Mouse (Mus musculus) cerebellum, postnatal 36 days (tissue): Measurements from ENCODE around the gene Tsfm.
"Not testable (repeated sequence)": the region's sequence is repeated elsewhere in the genome, so short reads cannot be mapped to it uniquely, and the experiment has no call there.

Experiments
- DNase-seq, 2 experiments: peaks; one replicate each; pipeline ENCODE4 v3.0.0; 2021 to 2022; ENCODE audit warnings: mixed read lengths in 2 of 2

Tsfm gene

DNA sequence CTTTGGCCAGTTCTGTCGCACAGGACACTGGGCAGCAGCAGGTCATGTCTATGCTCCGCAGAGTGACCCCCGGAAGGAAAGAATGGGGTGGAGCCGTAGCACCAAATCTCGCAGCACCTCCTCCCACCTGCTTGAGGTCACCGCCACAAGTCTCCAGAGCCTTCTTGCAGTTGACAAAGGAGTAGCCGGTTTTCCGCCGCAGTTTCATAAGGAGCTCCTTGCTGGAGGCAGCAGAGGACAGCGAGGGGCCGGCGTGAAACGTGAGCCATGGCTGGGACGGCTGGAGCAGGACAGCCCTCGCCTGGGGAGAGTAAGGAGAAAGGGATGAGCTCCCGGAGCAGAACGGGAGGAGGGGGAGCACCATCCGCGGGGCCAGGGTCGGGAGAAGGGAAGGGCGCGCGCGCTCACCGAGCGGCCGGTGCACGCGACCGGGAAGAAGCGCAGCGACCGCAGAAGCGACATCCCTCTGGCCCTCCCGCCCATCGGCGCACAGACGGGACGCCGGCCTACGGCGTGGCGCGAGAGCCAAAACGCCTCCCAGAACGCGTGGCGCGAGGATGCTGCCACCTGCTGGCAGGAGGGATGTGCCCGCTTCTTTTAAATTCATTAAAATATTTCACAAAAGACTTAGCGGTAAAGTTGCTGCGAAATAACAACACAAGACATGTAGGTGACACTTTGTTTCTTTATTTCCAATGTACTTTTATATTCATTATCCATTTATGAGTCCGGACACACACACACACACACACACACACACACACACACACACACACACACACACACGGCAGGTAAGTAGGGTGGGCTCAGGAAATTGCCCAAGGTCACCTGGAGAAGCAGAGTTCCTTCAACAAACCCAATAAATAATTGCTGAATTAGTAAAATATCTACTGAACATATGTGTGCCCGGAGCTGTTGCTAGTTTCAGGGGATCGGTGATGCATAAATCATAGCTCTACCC lies at the start of gene Tsfm:
Gene Tsfm (minus strand): TSS at position 505 of the 961 bp plus-strand sequence.
- peak; percentile 94 to 96 for DNase-seq

DNA sequence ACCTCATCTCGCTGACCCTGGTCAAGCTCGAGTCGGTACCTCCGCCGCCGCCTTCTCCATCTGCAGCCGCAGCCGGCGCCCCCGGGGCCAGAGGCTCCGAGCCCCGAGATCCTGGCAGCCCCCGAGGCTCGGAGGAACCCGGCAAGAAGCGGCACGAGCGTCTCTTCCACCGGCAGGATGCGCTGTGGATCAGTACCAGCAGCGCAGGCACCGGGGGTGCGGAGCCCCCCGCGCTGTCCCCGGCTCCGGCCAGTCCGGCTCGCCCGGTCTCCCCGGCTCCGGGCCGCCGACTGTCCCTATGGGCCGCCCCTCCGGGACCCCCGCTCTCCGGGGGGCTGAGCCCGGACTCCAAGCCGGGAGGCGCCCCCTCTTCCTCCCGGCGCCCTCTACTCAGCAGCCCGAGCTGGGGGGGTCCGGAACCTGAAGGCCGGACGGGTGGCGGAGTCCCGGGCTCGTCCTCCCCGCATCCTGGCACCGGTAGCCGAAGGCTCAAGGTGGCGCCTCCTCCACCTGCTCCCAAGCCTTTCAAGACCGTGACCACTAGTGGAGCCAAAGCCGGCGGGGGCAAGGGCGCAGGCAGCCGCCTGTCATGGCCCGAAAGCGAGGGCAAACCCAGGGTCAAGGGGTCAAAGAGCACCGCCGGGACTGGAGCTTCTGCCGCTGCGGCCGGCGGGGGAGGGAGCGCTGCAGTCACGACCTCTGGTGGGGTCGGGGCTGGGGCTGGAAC lies 49.2 kb upstream of the Tsfm start:
- DNase-seq = peak; percentile 60 to 66

DNA sequence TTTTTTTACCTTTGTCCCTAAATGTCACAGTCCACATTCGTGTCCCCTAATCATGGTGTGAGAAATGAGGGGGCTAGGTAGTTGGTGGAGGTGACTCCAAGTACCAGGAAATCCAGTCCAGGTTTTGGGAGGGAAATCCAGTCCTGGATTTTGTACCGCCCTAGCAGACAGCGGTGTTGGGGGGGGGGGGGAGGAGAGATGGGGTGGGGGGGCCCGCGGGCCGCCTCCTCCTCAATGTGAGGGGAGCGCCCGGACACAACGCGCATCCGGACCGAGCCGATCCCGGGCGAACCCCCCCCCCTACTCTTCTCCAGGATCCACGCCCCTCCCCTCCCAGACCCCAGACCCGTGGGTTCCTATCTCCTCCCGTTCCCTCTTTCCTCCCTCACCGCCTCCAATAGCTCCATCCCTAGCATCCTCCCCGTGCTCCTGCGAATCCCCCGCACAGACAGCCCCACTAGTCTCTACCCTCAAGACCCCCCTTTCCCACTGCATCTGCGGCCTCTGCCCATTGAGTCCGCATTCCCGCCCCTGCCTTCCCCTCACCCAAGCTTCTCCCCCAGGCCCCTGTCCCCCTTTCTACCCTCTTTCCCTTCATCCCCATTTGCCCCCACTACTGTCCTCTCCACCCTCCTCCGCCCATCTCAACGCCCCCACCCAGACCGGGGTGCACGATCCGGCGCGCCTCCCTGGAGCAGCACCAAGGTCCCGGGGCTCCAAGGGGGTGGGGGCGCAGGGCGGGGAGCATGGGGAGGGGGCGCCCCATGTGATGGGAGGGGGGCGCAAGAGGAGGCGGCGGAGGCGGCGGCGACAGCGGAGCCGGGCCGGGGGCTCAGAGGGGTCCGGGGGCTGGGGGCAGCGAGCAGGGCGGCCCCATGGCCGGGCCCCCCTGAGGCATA lies 48.3 kb upstream of the Tsfm start:
- DNase-seq = peak; percentile 77 to 86

DNA sequence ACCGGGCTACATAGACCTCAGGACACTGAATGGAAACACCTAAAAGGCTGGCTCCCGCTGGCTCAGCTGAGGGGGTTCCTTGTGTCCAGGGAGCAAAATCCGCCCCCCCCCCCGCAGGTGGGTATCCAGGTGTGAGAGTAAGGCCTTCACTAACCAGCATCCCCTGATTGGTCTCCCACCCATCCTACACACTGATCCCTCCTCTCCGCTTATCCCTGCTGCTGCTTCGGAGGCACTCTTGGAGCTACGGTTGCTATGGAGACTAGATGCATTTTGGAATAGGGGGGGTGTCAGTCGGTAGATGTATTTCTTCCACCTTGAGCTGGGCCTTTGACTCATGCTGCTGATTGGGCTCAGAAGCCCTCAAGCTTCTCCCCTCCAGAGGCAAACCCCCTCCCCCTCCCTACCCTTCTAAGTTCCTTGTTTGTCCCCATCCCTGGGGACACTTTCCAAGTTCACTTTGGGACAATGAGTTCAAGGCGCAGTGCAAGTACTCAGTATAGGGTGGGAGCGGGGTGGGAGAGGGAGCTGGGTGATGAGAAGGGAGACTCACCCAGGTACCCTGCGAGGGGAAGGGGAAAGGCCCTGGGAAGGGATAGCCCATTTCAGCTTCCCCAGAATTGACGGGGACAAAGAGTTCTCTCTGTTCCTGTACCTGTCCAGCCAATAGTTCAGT lies 47.5 kb upstream of the Tsfm start:
- DNase-seq = no peak

DNA sequence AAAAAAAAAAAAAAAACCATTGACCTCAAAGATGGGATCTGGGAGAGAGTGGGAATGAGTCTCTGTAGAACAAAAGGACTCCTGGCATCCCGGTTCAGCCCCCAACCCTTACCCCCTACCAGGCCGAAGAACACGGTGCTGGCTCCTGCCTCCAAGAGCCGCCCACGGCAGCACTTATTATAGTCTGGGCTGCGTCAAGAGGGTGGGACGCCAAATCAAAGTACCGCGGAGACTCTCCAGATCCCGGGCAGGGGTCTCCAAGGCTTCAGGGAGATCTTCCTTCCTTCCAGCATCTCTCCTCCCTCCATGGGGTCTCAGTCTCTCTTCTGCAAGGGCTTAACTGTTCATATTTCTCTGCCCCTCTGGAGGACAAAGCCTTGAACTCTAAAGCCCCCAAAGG lies 46.9 kb upstream of the Tsfm start:
- DNase-seq = no peak

DNA sequence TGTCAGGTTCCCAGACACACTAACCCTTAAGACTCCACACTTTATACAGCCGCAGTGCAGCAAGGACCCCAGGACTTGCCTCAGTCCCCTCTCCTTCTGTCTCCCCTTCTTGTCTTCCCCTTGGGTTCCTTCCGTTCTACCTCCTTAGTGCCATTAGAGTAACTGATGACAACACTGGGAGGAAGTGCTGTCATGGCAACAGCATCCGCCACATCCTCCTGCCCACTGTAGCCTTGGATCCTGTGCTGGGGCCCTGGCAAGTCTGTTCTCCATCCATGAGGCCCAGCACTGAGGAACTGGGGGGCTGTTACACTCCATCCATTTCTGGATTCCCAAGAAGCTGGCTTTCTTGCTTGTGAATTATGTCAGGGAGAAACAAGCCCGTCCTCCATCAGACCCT lies 45.4 kb upstream of the Tsfm start:
- DNase-seq = no peak

DNA sequence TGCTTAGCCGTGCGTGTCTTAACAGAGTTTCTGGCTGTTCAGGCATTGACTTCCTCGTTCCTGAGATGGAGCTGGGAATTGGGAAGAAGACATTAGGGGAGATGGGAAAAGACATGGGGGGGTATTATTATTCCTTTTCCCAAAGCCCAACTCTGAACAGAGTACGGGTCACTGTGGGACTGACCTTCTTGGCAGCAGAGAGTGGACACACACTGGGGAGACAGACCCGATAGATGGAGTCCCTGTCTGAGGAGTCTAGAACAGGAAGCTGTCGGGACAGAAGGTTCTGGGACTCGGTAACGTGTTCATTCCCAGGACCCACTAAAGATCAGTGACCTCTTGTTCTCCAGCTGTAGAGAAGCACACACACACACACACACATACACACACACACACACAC lies 45.0 kb upstream of the Tsfm start:
- DNase-seq = no peak

DNA sequence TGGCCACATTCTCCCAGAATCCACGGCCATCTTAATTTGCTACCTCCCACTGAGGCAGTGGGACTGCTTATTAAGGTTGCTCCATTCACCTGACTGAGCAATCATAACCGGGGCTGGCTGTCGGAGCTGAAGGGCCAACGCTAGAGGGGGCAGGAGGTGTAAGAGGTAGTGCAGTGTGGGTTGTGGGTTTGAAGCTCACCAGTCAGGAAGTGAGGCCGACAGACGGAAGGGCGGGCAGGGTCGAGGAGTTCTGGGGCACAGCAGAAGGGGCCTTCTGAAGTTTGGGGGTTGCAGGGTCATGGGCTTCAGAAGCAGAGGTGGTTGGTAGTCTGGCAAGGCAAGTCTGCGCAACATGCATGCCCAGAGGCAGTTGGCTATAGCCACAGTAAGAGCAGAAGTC lies 44.4 kb upstream of the Tsfm start, which contains the start of gene Agap2:
Gene Agap2 (plus strand): TSS at position 205 of the 400 bp plus-strand sequence.
- no peak for DNase-seq

DNA sequence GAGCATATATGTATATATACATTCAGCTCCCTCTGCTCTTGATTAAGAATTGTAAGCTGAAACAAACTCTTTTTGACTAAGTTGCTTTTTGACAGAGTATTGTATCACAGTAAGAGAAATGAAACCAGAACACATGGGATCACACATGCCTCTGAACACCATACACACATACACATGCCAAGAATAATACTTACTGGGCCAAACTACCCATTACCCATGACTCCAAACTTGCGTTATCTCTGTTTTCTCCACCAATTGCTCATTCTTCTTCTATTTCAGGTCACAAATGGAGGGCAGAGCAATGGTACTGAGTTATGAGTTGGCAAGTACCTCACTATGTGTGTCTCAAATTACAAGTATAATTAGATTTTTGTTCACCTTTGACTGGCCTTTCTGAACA lies 43.3 kb upstream of the Tsfm start:
- DNase-seq = no peak

DNA sequence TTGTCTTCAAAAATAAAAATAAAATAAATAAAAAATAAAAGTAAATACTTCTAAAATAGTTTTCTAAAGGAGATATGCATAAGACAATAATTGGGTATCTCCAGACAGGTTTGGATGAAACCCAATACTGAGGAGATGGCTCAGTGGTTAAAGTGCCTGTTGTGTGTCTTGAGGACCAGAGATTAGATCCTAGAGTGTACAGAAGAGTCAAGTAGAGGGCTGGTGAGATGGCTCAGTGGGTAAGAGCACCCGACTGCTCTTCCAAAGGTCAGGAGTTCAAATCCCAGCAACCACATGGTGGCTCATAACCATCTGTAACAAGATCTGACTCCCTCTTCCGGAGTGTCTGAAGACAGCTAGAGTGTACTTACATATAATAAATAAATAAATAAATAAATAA lies 42.3 kb upstream of the Tsfm start:
- not testable (repeated sequence) for DNase-seq

DNA sequence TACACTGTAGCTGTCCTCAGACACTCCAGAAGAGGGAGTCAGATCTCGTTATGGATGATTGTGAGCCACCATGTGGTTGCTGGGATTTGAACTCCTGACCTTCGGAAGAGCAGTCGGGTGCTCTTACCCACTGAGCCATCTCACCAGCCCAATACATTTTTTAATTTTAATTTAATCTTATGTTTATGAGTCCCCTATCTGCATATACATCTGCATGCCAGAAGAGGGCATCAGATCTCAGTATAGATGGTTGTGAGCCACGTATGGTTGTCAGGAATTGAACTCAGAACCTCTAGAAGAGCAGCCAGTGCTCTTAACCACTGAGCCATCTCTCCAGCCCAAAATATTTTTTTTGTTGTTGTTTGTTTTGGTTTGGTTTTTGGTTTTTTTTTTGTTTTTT lies 41.6 kb upstream of the Tsfm start:
- not testable (repeated sequence) for DNase-seq

DNA sequence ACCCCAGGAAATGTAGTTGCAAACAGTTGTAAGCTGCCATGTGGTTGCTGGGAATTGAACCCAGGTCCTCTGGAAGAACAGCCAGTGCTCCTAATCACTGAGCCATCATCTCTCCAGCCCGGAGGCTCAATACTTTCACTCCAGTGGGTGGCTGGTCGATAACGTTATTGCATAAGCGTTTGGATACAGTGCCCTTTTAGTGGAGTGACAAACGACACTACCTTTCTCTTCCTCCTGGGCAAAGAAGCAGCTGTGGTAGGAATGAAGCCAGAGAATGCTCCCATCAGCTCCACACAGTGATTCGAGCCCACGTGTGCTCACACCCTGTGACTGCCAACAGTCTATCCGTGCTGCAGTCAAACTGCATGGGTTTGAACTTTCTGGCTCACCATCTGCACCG lies 40.6 kb upstream of the Tsfm start:
- no peak for DNase-seq

DNA sequence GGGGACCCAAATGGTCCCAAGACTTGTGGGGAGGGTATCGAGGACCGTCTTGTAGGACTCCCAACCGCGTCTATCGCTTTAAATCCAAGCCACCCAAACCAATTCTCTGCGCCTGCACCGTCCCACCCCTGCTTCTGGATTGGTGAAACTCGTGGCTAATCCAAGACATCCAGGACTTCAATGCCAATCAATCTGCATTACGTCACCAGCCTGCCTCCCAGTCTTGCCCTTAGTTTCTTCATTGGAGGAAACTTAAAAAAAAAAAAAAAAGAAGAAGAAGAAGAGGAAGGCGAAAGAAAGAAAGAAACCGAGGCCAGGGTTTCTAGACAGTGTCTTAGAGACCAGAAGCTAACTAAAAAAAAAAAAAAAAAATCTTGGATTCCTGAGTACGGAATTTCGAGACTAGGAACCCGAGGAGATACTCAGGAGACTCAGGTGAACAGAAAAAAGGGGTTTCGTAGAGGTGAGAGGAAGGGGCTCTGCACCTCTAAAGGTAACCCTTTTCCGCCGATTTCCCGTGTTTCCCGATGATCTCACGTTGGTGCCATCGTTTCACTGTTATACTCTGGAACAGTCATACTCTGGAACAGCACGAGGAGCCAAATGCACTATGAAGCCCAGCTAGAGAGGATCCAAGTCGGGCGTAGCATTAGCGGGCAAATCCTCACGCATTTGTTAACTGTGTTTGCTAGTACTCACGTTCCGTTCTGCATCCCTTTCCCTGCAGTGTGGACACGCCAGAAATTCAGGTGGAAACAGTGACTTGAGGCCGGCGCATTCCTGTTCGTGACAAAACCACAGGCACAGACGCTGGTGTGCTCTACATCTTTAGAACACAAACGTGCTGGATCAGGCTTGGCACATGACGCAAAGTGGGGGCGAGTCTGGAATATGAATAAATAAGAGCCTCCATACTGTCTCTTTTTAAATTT lies 39.8 kb upstream of the Tsfm start, which contains the start of gene Tspan31:
Gene Tspan31 (minus strand): TSS at position 75 of the 932 bp plus-strand sequence.
- DNase-seq = peak; percentile 88 to 90

DNA sequence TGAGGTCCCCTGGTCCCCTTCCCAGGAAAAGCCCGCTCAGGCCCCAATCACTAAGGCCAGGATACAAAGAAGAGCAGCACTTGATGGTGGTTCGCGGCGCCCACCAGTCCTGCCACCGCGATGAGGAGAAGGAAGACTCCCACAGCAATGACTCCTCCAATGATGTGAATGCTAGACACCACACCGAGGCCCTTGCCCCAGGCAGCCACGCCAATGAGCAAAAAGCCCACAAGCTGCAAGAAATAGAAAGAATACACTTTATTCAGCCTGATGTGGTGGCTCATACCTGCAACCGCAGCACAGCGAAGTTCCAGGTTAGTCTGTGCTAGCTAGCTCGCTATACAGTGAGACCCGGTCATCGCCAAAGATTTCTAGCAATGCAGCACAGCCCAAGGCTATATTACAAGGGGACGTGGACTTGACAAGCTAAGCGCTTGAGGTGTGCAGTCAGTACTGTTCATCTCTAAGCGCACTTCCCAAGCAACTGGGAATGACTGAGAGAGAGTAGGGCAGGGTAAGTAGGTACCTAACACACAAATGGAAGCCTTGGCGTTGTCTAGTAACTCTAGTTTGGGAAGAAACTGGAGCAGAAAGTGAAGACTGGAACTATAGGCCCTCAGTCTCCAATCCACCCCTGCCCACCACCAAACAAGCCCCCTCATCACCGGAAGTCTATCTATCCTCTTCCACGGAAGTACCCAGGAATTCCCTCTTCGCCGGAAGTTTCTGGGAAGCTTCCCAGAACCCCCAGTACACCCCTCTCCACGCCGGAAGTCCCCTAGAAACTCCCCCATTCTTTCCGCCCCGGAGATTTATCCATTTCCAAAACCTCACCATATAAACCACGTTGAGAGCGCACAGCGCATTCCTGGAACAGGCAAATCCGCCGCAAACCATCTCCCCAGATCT lies 38.9 kb upstream of the Tsfm start:
- no peak for DNase-seq

DNA sequence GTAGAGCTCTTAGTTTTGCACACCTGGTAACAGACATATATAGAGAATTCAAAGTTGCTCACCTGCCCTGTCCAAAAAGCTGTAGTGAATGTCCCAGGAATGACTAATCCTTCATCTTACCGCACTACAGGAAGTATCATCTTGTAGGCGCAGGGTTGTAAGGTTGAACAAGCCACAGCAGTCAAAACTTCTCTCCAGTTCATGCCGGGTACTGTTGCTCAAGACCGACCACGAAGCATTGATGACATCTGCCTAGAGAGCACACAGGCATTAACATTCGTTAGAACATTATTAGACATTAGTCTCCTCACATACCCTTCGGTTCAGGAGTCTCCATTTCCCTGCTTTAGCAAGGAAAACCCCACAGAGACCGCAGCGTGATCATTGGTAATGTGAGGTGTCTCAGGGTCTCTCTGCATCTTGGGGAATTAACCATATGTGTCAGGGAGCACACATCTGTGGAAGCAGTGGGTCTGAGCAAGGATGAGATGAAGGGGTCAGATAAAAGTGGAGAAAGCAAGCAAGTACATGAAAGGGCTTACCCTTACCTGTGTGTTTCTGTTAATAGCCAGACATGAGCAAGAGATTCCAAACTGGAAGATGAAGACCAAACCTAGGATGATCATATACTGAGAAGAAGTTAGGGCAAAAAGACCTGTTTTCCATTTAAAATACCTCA lies 37.9 kb upstream of the Tsfm start:
- no peak for DNase-seq

DNA sequence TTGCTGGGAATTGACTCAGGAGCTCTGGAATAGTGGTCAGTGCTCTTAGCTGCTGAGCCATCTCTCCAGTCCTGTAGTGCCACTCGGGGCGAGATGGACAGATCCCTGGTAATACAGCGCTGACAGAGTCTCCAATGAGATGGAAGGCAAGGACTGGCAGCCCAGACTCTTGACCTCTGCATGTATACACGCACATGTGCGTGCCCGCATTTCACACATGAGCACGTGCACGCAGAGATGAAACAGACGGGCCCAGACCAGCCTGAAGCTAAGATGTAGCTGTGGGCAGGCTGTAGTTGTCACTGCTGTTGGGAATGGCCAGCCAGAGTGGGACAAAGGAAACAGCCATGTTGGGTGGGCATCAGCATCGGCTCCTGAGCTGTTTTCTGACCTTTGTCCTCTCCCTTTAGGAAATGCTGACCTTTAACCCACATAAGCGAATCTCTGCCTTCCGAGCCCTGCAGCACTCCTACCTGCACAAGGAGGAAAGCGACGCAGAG lies 35.9 kb upstream of the Tsfm start:
- no peak for DNase-seq

DNA sequence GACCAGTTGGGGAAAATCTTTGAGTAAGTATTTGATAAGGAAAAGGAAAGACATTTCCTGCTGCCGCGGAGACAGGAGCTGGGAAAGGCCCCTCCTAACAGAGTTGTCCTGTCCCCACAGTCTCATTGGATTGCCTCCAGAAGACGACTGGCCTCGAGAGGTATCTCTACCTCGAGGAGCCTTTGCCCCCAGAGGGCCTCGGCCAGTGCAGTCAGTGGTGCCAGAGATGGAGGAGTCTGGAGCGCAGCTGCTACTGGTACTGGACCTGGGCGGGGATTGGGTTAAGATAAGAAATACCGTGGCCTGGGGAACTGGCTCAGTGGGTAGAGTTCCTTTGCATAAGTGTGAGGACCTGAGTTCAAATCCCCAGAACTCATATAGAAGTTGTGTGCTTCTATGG lies 35.3 kb upstream of the Tsfm start:
- DNase-seq = no peak

DNA sequence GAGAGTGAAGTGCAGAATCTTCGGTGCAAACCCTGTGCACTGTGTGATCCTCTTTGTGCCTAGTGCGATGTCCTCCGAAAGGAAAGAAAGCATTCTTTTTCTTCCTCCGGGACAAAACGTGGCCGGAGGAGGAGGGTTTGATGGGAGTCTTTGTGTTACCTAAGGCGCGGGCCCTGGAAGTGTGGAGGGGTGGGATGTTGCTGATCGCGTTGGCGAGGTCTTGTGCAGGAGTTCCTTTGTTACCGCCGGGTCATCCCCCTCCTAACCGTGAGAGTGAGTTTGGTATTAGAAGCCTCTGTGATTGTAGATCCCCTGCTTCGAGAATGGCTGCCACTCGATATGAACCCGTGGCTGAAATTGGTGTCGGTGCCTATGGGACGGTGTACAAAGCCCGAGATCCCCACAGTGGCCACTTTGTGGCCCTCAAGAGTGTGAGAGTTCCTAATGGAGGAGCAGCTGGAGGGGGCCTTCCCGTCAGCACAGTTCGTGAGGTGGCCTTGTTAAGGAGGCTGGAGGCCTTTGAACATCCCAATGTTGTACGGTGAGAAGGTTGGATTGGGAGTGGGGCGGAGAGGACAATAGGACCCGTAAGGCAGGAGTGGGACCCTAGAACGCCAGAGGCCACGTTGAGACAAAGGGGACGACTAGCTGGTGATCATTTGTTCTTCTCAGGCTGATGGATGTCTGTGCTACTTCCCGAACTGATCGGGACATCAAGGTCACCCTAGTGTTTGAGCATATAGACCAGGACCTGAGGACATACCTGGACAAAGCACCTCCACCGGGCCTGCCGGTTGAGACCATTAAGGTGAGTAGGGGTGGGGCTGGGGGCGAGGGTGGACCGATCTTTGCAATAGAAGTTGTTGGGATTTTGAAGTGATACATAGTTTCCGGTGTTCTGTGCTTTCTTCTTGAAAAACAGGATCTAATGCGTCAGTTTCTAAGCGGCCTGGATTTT lies 33.6 kb upstream of the Tsfm start:
- DNase-seq = no peak
